In genomic region chr4:63853782-63854386, GRCm38 (mm10) we compare ENCODE assay signal across 26 mouse cellular contexts. TPM values are rescaled to one million over a fixed set of nuclear protein-coding genes. Genes with fewer than 3 reads are reported as not detected.
A peak's percentile ranks its signal among the peaks of the same experiment; 100 is the strongest.
DNase-seq lines count a peak whose midpoint lies in the region; ATAC-seq and TF ChIP-seq lines count a peak whose summit lies in the region.
"Had no signal": no experiment of that assay in that cellular context is flagged by ENCODE, and none has a peak within 500 bp of the region (broad histone marks: within the 10 kb centered on the region; RNA-seq: fewer than 3 reads in every experiment).

No protein-coding gene starts in this region.

- no peak overlapping the region for H3K27ac ChIP-seq in hindbrain, postnatal 0 days
- no peak overlapping the region for H3K27ac ChIP-seq in hindbrain, embryonic 12.5 days
- H3K27ac ChIP-seq: embryonic facial prominence, embryonic 15.5 days; forebrain, embryonic 10.5 days; heart, embryonic 10.5 days; hindbrain, embryonic 14.5 days had no signal

- no peaks in the 10 kb centered on the region for H3K27me3 ChIP-seq in hindbrain, postnatal 0 days (ENCODE audit: insufficient read depth, low read length)
- no peaks in the 10 kb centered on the region for H3K27me3 ChIP-seq in hindbrain, embryonic 12.5 days
- H3K27me3 ChIP-seq: embryonic facial prominence, embryonic 15.5 days; Patski had no signal

- no peaks in the 10 kb centered on the region for H3K9me3 ChIP-seq in hindbrain, postnatal 0 days (ENCODE audit: low read length)
- no peaks in the 10 kb centered on the region for H3K9me3 ChIP-seq in hindbrain, embryonic 12.5 days (replicated peaks)
- H3K9me3 ChIP-seq: embryonic facial prominence, embryonic 15.5 days; forebrain, embryonic 10.5 days; heart, embryonic 10.5 days had no signal

- H3K4me2 ChIP-seq in hindbrain, postnatal 0 days (ENCODE audit: low read depth, low read length) = no peak overlapping the region
- no peak overlapping the region for H3K4me2 ChIP-seq in hindbrain, embryonic 12.5 days (replicated peaks)
- H3K4me2 ChIP-seq: embryonic facial prominence, embryonic 15.5 days; hindbrain, embryonic 14.5 days had no signal

- WGBS in hindbrain, postnatal 0 days = 77% methylated on average over 1 of the region's 1 CpGs
- 82% methylated on average over 1 of the region's 1 CpGs for WGBS in hindbrain, embryonic 12.5 days

- peak; percentile 21 for DNase-seq in hindbrain, postnatal 0 days (ENCODE audit: low spot score)
- DNase-seq in CD4-positive, CD25-positive, alpha-beta regulatory T cell, adult 2 months (ENCODE audit: low read depth, low spot score) = peak; percentile 55
- DNase-seq in R1 (ENCODE audit: low read depth, low spot score) = peak; percentile 4
- peak; percentile 50 for DNase-seq in induced T-regulatory cell, adult 2 months (ENCODE audit: low read depth)
- DNase-seq in embryo, embryonic 10.5 days (ENCODE audit: low spot score) = no peak
- DNase-seq in neural tube, embryonic 10.5 days (ENCODE audit: extremely low spot score, low spot score) = no peak
- DNase-seq: adrenal gland, adult 8-10 months; adrenal gland, postnatal 36 days; cerebellum, adult 11 months; cerebellum, adult 8-10 months; cerebellum, postnatal 36 days; gastrocnemius, postnatal 10 days; heart, adult 18-20 months; heart, postnatal 10 days; heart, postnatal 4 days; kidney, adult 11 months had no signal

- H3K9ac ChIP-seq in hindbrain, postnatal 0 days (replicated peaks; ENCODE audit: low read length) = no peak overlapping the region
- no peak overlapping the region for H3K9ac ChIP-seq in hindbrain, embryonic 12.5 days
- H3K9ac ChIP-seq: embryonic facial prominence, embryonic 15.5 days; hindbrain, embryonic 14.5 days had no signal

- TF ChIP-seq CTCF in hindbrain, postnatal 0 days (IDR thresholded peaks at IDR 0.05; ENCODE audit: low read depth) = no peak

- H3K4me1 ChIP-seq in hindbrain, postnatal 0 days (ENCODE audit: insufficient read depth, low read length) = no peaks in the 10 kb centered on the region
- H3K4me1 ChIP-seq in hindbrain, embryonic 12.5 days = no peaks in the 10 kb centered on the region
- H3K4me1 ChIP-seq: embryonic facial prominence, embryonic 15.5 days; forebrain, embryonic 10.5 days; heart, embryonic 10.5 days had no signal

- H3K4me3 ChIP-seq in hindbrain, postnatal 0 days (ENCODE audit: low read length) = no peak overlapping the region
- H3K4me3 ChIP-seq in hindbrain, embryonic 12.5 days = no peak overlapping the region
- H3K4me3 ChIP-seq: embryonic facial prominence, embryonic 15.5 days; erythroblast, embryonic 14.5 days; forebrain, embryonic 10.5 days; heart, embryonic 10.5 days had no signal

- no peaks in the 10 kb centered on the region for H3K36me3 ChIP-seq in hindbrain, postnatal 0 days (ENCODE audit: insufficient read depth, low read length)
- no peaks in the 10 kb centered on the region for H3K36me3 ChIP-seq in hindbrain, embryonic 12.5 days
- H3K36me3 ChIP-seq: embryonic facial prominence, embryonic 15.5 days; forebrain, embryonic 10.5 days; heart, embryonic 10.5 days had no signal

- ATAC-seq in hindbrain, postnatal 0 days = no peak
- ATAC-seq in hindbrain, embryonic 12.5 days (ENCODE audit: low FRiP score) = no peak
- ATAC-seq: forebrain, embryonic 14.5 days; Patski had no signal

RNA-seq across cellular contexts. Expression of gene Tnfsf8, which starts 7.3 kb away (rescaled TPM):
- total RNA-seq in hindbrain, postnatal 0 days (2014; rRNA removed) = not detected in 2 replicates
- polyA plus RNA-seq in hindbrain, postnatal 0 days (2015; fragmentation: Nextera tagmentation; extraction: Ambion mirVana) = 0.04 and 0.10 TPM in 2 replicates
- 0.08 TPM in 1 of 2 replicates, not detected in the other for polyA plus RNA-seq in hindbrain, embryonic 12.5 days (2016; fragmentation: Nextera tagmentation; extraction: Ambion mirVana)
- total RNA-seq: gastrocnemius, postnatal 4 days; heart, postnatal 10 days; heart, postnatal 4 days had no signal
- polyA plus RNA-seq: embryonic facial prominence, embryonic 11.5 days; embryonic facial prominence, embryonic 15.5 days; erythroblast, embryonic 14.5 days; forebrain, embryonic 10.5 days; heart, embryonic 10.5 days; hindbrain, embryonic 14.5 days; Patski had no signal

Comparison
In these comparisons a context has a peak if more than half of its experiments do, and no peak if none do; other contexts are left out.
1. DNase-seq: peak in hindbrain, postnatal 0 days (single experiment), CD4-positive, CD25-positive, alpha-beta regulatory T cell, adult 2 months (single experiment), R1 (single experiment) and induced T-regulatory cell, adult 2 months (single experiment); none in embryo, embryonic 10.5 days (single experiment) and neural tube, embryonic 10.5 days (single experiment).